Mouse (Mus musculus) bone marrow macrophage, adult 2 months (primary cell): ENCODE measurements around the gene Lrpap1.

Experiments used
- CTCF ChIP-seq: IDR thresholded peaks from 2 replicates; pipeline ENCODE4 v1.5.1; 2012; ENCODE audit warnings: low read depth, mild to moderate bottlenecking, low read length, moderate library complexity
- POLR2A ChIP-seq: IDR thresholded peaks from 2 replicates; pipeline ENCODE4 v1.6.1; 2012; ENCODE audit warnings: mild to moderate bottlenecking, low read depth, low read length, borderline replicate concordance

DNA sequence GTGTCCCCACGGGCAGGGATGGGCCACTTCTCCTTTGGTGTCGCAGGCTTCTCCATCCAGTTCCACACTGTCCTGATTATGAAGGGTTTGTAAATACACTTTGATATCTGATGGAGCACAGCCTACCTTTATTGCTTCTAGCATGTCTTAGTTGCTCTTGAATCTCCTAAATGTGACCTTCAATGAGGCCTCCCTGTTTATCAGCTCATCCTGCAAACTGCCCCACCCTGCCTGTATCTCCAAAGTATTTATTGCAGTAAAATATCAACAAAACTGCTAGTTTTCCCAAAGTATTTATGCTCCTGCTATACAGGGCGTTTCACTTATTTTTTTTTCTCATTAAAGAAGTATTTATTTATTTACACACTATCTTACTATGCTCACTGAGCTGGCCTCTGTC, 10.4 kb upstream of the Lrpap1 start:
- TF ChIP-seq CTCF (no peak), POLR2A (no peak)
